Mouse (Mus musculus) heart, adult 2 months (tissue): ENCODE results near the gene H2afy.

Experiments used
- CTCF ChIP-seq: fragments of 200-600 bp; IDR thresholded peaks from 2 replicates; pipeline ENCODE4 v1.8.1; 2022; ENCODE audit warnings: antibody characterized with exemption, mild to moderate bottlenecking, moderate library complexity
- EP300 ChIP-seq: fragments of 200-500 bp; IDR thresholded peaks from 2 replicates; pipeline ENCODE4 v1.6.1; 2011; ENCODE audit warnings: low read depth, low read length, control low read depth; ENCODE audit not compliant: insufficient read depth
- POLR2A ChIP-seq: fragments of 200-500 bp; IDR thresholded peaks from 2 replicates; pipeline ENCODE4 v1.6.1; 2011; ENCODE audit warnings: mild to moderate bottlenecking, low read depth, low read length, control low read depth; ENCODE audit not compliant: insufficient read depth

DNA sequence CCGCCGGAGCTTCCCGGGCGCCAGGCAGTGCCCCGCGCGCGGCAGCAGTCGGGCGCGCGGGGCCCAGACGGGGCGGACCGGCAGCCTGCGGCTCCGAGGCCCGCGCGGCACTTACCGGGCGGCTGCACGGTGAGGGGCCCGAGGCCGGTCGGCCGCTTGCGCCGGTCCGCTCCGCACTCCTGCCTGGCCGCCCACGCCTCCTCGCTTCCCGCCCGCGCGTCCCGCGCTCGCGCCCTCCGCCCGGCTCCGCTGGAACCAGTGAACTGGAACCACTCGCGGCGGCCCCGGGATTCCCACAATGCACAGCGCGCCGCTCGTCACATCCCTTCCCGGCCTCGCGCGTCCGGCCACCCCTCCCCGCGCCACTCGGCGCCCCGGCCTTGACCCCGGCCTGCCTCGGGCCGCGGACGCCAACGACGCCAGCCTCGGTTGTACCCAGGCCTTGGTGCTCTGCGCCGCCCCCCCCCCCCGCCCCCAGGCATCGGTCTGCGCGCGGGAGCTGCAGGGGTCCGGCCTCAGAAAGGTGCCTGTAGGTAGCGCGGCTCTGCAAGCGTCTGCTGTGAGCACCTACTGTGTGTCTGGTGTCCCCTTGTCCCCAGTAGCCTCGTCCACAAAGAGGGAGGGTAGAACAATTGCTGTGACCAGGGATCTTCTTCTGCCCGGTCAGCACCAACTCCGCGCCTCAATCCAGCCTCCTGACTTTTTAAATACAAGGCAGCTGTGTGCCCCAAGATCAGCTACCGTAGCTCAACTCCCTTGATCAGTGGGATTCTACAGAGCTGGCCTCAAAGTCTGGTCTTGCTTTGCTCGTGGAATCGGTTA, 719 bp downstream of the H2afy start:
- no peak for TF ChIP-seq CTCF
- peak; percentile 56; the same call in 1 of the 2 replicates for TF ChIP-seq POLR2A
- no peak for TF ChIP-seq EP300
